20 mouse cellular contexts compared by ENCODE assay signal in genomic region chr11:97372159-97372864, GRCm38 (mm10). TPM values are rescaled to one million over a fixed set of nuclear protein-coding genes. Genes with fewer than 3 reads are reported as not detected.
DNase-seq lines count a peak whose midpoint lies in the region; ATAC-seq and TF ChIP-seq lines count a peak whose summit lies in the region.
"Had no signal": no experiment of that assay in that cellular context is flagged by ENCODE, and none has a peak within 500 bp of the region (broad histone marks: within the 10 kb centered on the region; RNA-seq: fewer than 3 reads in every experiment).

No protein-coding gene starts in this region.

- no peak overlapping the region for H3K4me3 ChIP-seq in liver, adult 2 months (ENCODE audit: insufficient read depth, low read depth, low read length)
- H3K4me3 ChIP-seq in liver, embryonic 11.5 days (ENCODE audit: low read depth, low read length): no peak overlapping the region
- no peak overlapping the region for H3K4me3 ChIP-seq in myocyte
- H3K4me3 ChIP-seq in forebrain, embryonic 15.5 days: no peak overlapping the region
- H3K4me3 ChIP-seq: forebrain, embryonic 10.5 days; heart, embryonic 13.5 days; liver, embryonic 12.5 days; lung, embryonic 15.5 days; stomach, embryonic 15.5 days had no signal

- no peaks in the 10 kb centered on the region for H3K9me3 ChIP-seq in liver, embryonic 11.5 days (ENCODE audit: control insufficient read depth, low read length)
- no peaks in the 10 kb centered on the region for H3K9me3 ChIP-seq in forebrain, embryonic 15.5 days
- H3K9me3 ChIP-seq: forebrain, embryonic 10.5 days; heart, embryonic 13.5 days; liver, embryonic 12.5 days; lung, embryonic 15.5 days; stomach, embryonic 15.5 days had no signal

- H3K27ac ChIP-seq in liver, adult 2 months (replicated peaks; ENCODE audit: insufficient read depth, low read depth, low read length): no peak overlapping the region
- no peak overlapping the region for H3K27ac ChIP-seq in liver, embryonic 11.5 days (ENCODE audit: low read depth, low read length)
- no peak overlapping the region for H3K27ac ChIP-seq in forebrain, embryonic 15.5 days (replicated peaks)
- H3K27ac ChIP-seq: forebrain, embryonic 10.5 days; heart, embryonic 13.5 days; liver, embryonic 12.5 days; lung, embryonic 15.5 days; stomach, embryonic 15.5 days had no signal

- peaks cover 9% of the 10 kb centered on the region for H3K4me1 ChIP-seq in liver, adult 2 months (ENCODE audit: control insufficient read depth, insufficient read depth, low read length)
- no peaks in the 10 kb centered on the region for H3K4me1 ChIP-seq in liver, embryonic 11.5 days (replicated peaks; ENCODE audit: control insufficient read depth, insufficient read depth, low read length)
- H3K4me1 ChIP-seq in forebrain, embryonic 15.5 days: peaks cover 29% of the 10 kb centered on the region
- H3K4me1 ChIP-seq: stomach, embryonic 15.5 days had no signal

- H3K79me2 ChIP-seq in liver, adult 2 months (ENCODE audit: control insufficient read depth, insufficient read depth, low read length): peaks cover 18% of the 10 kb centered on the region; the same call in 1 of the 2 replicates
- H3K79me2 ChIP-seq in myocyte (ENCODE audit: control insufficient read depth, insufficient read depth): peaks cover 50% of the 10 kb centered on the region

- no peak for TF ChIP-seq CTCF in liver, adult 2 months (IDR thresholded peaks at IDR 0.05; ENCODE audit: low read depth, low read length)

- H3K27me3 ChIP-seq in liver, adult 2 months (ENCODE audit: control insufficient read depth, insufficient read depth, low read length): no peaks in the 10 kb centered on the region
- H3K27me3 ChIP-seq in liver, embryonic 11.5 days (replicated peaks; ENCODE audit: control insufficient read depth, insufficient read depth, low read length): no peaks in the 10 kb centered on the region
- H3K27me3 ChIP-seq in myocyte (ENCODE audit: control insufficient read depth, insufficient read depth, insufficient read length): no peaks in the 10 kb centered on the region
- no peaks in the 10 kb centered on the region for H3K27me3 ChIP-seq in forebrain, embryonic 15.5 days
- H3K27me3 ChIP-seq: heart, embryonic 13.5 days; liver, embryonic 12.5 days; lung, embryonic 15.5 days; stomach, embryonic 15.5 days had no signal

- ATAC-seq in liver, embryonic 11.5 days (replicated peaks; ENCODE audit: low FRiP score): no peak
- ATAC-seq in erythroblast, adult 5-6 weeks (replicated peaks; ENCODE audit: low FRiP score, poor library complexity, severe bottlenecking): no peak
- no peak for ATAC-seq in forebrain, embryonic 15.5 days (replicated peaks)
- ATAC-seq: liver, embryonic 12.5 days; midbrain, embryonic 16.5 days had no signal

- peak; percentile 62 for DNase-seq in liver, adult 2 months (ENCODE audit: extremely low read depth, low read depth, low spot score)
- no peak for DNase-seq in liver, embryonic 11.5 days (ENCODE audit: low spot score)
- DNase-seq in cerebellum, adult 8-10 months: peak; percentile 53
- DNase-seq in cerebellum, postnatal 14 days: peak; percentile 51 to 71
- DNase-seq: adrenal gland, postnatal 36 days; gastrocnemius, postnatal 36 days; heart, postnatal 4 days; kidney, adult 18-20 months; kidney, postnatal 25 days; thymus, postnatal 25 days had no signal

- H3ac ChIP-seq in myocyte (ENCODE audit: control insufficient read depth, insufficient read length): no peak overlapping the region

- no peak overlapping the region for H3K4me2 ChIP-seq in liver, embryonic 11.5 days
- H3K4me2 ChIP-seq in myocyte (ENCODE audit: low read depth): peak overlapping the region; percentile 57
- H3K4me2 ChIP-seq in forebrain, embryonic 15.5 days (replicated peaks): no peak overlapping the region
- H3K4me2 ChIP-seq: heart, embryonic 13.5 days; liver, embryonic 12.5 days; lung, embryonic 15.5 days; stomach, embryonic 15.5 days had no signal

- H3K36me3 ChIP-seq in liver, adult 2 months (ENCODE audit: control insufficient read depth, insufficient read depth, low read length): peaks cover 8% of the 10 kb centered on the region; the same call in 1 of the 2 replicates
- peaks cover 10% of the 10 kb centered on the region; the same call in 1 of the 2 replicates for H3K36me3 ChIP-seq in liver, embryonic 11.5 days (ENCODE audit: control insufficient read depth, insufficient read depth, low read length)
- H3K36me3 ChIP-seq in myocyte (ENCODE audit: control insufficient read depth, insufficient read depth): peaks cover 16% of the 10 kb centered on the region
- peaks cover 21% of the 10 kb centered on the region for H3K36me3 ChIP-seq in forebrain, embryonic 15.5 days

- H3K9ac ChIP-seq in liver, adult 2 months (ENCODE audit: low read depth, low read length): no peak overlapping the region
- H3K9ac ChIP-seq in liver, embryonic 11.5 days (ENCODE audit: low read depth, low read length): no peak overlapping the region
- no peak overlapping the region for H3K9ac ChIP-seq in forebrain, embryonic 15.5 days (replicated peaks)
- H3K9ac ChIP-seq: liver, embryonic 12.5 days; lung, embryonic 15.5 days; stomach, embryonic 15.5 days had no signal

- no peak for TF ChIP-seq POLR2A in liver, adult 2 months (IDR thresholded peaks at IDR 0.05; ENCODE audit: extremely low read depth, insufficient read depth, low read length)
- no peak for TF ChIP-seq POLR2A in myocyte (IDR thresholded peaks at IDR 0.05; ENCODE audit: insufficient read length, low read depth)

- WGBS in liver, adult 2 months: 60% methylated on average over 6 of the region's 6 CpGs
- 84% methylated on average over 6 of the region's 6 CpGs for whole genome bisulfite sequencing in liver, embryonic 11.5 days
- WGBS in forebrain, embryonic 15.5 days: 83% methylated on average over 6 of the region's 6 CpGs

TF ChIP-seq in myocyte, 11 proteins besides CTCF, POLR2A, EP300 and RAD21:
- TF ChIP-seq USF1 (IDR thresholded peaks at IDR 0.05; ENCODE audit: low read depth): no peak
- TF ChIP-seq SRF (IDR thresholded peaks at IDR 0.05; ENCODE audit: control insufficient read depth, insufficient read length, low read depth): no peak
- TF ChIP-seq POLR2AphosphoS2 (IDR thresholded peaks at IDR 0.05; ENCODE audit: insufficient read length, low read depth): no peak
- no peak for TF ChIP-seq TCF3 (IDR thresholded peaks at IDR 0.05; ENCODE audit: insufficient read length, low read depth)
- TF ChIP-seq MAX (IDR thresholded peaks at IDR 0.05; ENCODE audit: low read depth): no peak
- no peak for TF ChIP-seq CEBPB (IDR thresholded peaks at IDR 0.05; ENCODE audit: insufficient read depth, poor library complexity, severe bottlenecking)
- TF ChIP-seq E2F4 (IDR thresholded peaks at IDR 0.05; ENCODE audit: insufficient read depth): no peak
- TF ChIP-seq REST (IDR thresholded peaks at IDR 0.05; ENCODE audit: insufficient read depth, insufficient read length): no peak
- TF ChIP-seq MYOG (IDR thresholded peaks at IDR 0.05; ENCODE audit: control insufficient read depth in 1 of 3, insufficient read depth in 1 of 3, insufficient read length in 2 of 3, low read depth in 2 of 3): no peak
- TF ChIP-seq TCF12 (IDR thresholded peaks at IDR 0.05; ENCODE audit: insufficient read depth, poor library complexity, severe bottlenecking): no peak
- no peak for TF ChIP-seq MYOD1 (IDR thresholded peaks at IDR 0.05; ENCODE audit: control insufficient read depth in 1 of 3, insufficient read length in 2 of 3, low read depth in 2 of 3)
TF ChIP-seq in myocyte: peak in this region for 0.

RNA-seq across cellular contexts. Expression of gene Socs7, which starts 10.0 kb away (rescaled TPM):
- total RNA-seq in liver, adult 2 months (2014; rRNA removed): 4.0 TPM in 2 replicates
- polyA plus RNA-seq in liver, adult 2 months (2012; rRNA removed): 3.1 and 3.7 TPM in 2 replicates
- polyA plus RNA-seq in liver, embryonic 11.5 days (2014; fragmentation: Nextera tagmentation; extraction: Ambion mirVana): 2.2 and 2.4 TPM in 2 replicates
- polyA plus RNA-seq in myocyte (2012; fragmentation: generic; extraction: Trizol): 19.8 TPM
- total RNA-seq in erythroblast, adult 5-6 weeks (2015; ENCODE audit: low replicate concordance): 1.0 and 3.1 TPM in 2 replicates
- 2.0 and 3.1 TPM in 2 replicates for total RNA-seq in erythroblast, adult 5-6 weeks (2017; ENCODE audit: low replicate concordance)
- 10.1 and 10.6 TPM in 2 replicates for polyA plus RNA-seq in forebrain, embryonic 15.5 days (2015; fragmentation: Nextera tagmentation; extraction: Ambion mirVana)

RNA-seq across cellular contexts. Expression of gene Gpr179, which starts 20.4 kb away (rescaled TPM):
- total RNA-seq in liver, adult 2 months (2014; rRNA removed): not detected in 2 replicates
- polyA plus RNA-seq in liver, adult 2 months (2012; rRNA removed): 0.01 TPM in 1 of 2 replicates, not detected in the other
- polyA plus RNA-seq in liver, embryonic 11.5 days (2014; fragmentation: Nextera tagmentation; extraction: Ambion mirVana): 0.03 TPM in 2 replicates
- 0.08 TPM for polyA plus RNA-seq in myocyte (2012; fragmentation: generic; extraction: Trizol)
- total RNA-seq in erythroblast, adult 5-6 weeks (2015; ENCODE audit: low replicate concordance): not detected in 2 replicates
- total RNA-seq in erythroblast, adult 5-6 weeks (2017; ENCODE audit: low replicate concordance): not detected in 2 replicates
- 0.18 and 0.33 TPM in 2 replicates for polyA plus RNA-seq in forebrain, embryonic 15.5 days (2015; fragmentation: Nextera tagmentation; extraction: Ambion mirVana)
- total RNA-seq: megakaryocyte-erythroid progenitor cell, adult 5-6 weeks had no signal
- polyA plus RNA-seq: liver, embryonic 12.5 days had no signal

RNA-seq across cellular contexts. Expression of gene Arhgap23, which starts 43.0 kb away (rescaled TPM):
- total RNA-seq in liver, adult 2 months (2014; rRNA removed): 2.8 and 4.5 TPM in 2 replicates
- polyA plus RNA-seq in liver, adult 2 months (2012; rRNA removed): 11.3 and 13.6 TPM in 2 replicates
- 9.3 and 10.9 TPM in 2 replicates for polyA plus RNA-seq in liver, embryonic 11.5 days (2014; fragmentation: Nextera tagmentation; extraction: Ambion mirVana)
- polyA plus RNA-seq in myocyte (2012; fragmentation: generic; extraction: Trizol): 41.9 TPM
- total RNA-seq in erythroblast, adult 5-6 weeks (2015; ENCODE audit: low replicate concordance): 21.3 and 21.9 TPM in 2 replicates
- 25.6 and 30.2 TPM in 2 replicates for total RNA-seq in erythroblast, adult 5-6 weeks (2017; ENCODE audit: low replicate concordance)
- polyA plus RNA-seq in forebrain, embryonic 15.5 days (2015; fragmentation: Nextera tagmentation; extraction: Ambion mirVana): 7.1 and 8.4 TPM in 2 replicates

RNA-seq across cellular contexts. Expression of gene Mrpl45, which starts 56.8 kb away (rescaled TPM):
- 19.0 and 19.9 TPM in 2 replicates for total RNA-seq in liver, adult 2 months (2014; rRNA removed)
- 12.8 and 13.3 TPM in 2 replicates for polyA plus RNA-seq in liver, adult 2 months (2012; rRNA removed)
- 62.4 and 63.2 TPM in 2 replicates for polyA plus RNA-seq in liver, embryonic 11.5 days (2014; fragmentation: Nextera tagmentation; extraction: Ambion mirVana)
- 36.3 TPM for polyA plus RNA-seq in myocyte (2012; fragmentation: generic; extraction: Trizol)
- total RNA-seq in erythroblast, adult 5-6 weeks (2015; ENCODE audit: low replicate concordance): 3.6 and 7.3 TPM in 2 replicates
- total RNA-seq in erythroblast, adult 5-6 weeks (2017; ENCODE audit: low replicate concordance): 3.7 and 9.2 TPM in 2 replicates
- polyA plus RNA-seq in forebrain, embryonic 15.5 days (2015; fragmentation: Nextera tagmentation; extraction: Ambion mirVana): 39.0 and 40.6 TPM in 2 replicates
